Mouse (Mus musculus) cerebellum, postnatal 14 days (tissue): ENCODE results near the gene Ltb.

ENCODE experiments used
- DNase-seq, 2 experiments: peaks; one replicate each; pipeline ENCODE4 v3.0.0; 2021; ENCODE audit warnings: mixed read lengths in 2 of 2

The Ltb gene

GRCm38 (mm10) chr17:35194844-35195630 is 798 bp downstream of the Ltb start:
- DNase-seq = no peak

- peak; percentile 69 to 83 for DNase-seq
Observed at GRCm38 (mm10) chr17:35195631-35196320, 1.5 kb downstream of the Ltb start.

GRCm38 (mm10) chr17:35196321-35196641 is 2.0 kb downstream of the Ltb start:
- DNase-seq = no peak

DNA sequence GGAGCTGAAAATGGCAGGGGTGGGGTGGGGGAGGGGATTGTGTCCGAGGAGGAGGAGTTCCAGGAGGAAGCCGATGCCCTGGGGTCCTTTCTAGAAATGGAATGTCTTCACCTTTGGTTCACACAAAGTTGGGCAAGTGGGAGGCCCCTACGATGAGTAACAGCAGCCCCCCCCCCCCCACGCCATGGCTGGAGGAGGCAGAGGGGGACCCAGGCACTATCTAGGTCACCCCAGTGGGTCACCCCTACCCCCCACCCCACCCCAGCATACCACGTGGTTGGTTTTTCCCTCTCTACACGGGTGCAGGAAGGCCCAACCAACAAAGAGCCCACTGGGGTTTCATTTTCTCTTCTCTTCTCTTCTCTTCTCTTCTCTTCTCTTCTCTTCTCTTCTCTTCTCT is 2.9 kb downstream of the Ltb start:
- no peak for DNase-seq

DNA sequence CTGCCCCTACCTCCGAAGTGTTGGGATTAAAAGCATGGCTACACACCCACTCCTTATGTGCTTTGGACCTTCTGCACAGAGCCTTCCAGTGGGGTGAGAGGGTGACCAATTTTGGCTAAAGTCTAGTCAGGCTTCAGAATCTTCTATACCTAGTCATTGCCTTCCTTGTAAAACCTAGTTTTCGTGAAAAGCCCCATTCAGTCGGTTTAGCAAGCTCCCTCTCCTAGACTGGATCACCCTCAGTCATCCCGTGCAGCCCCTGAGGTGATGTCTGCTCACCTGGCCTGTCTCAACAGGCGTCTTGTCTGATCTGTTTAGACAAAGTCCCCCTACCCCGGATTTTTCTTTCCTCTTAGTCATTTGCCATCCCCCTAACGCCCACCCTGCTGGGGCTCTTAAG is 3.8 kb downstream of the Ltb start:
- no peak for DNase-seq

GRCm38 (mm10) chr17:35198946-35199345 is 4.7 kb downstream of the Ltb start:
- no peak for DNase-seq

GRCm38 (mm10) chr17:35200398-35200797 is 6.2 kb downstream of the Ltb start:
- no peak for DNase-seq

DNA sequence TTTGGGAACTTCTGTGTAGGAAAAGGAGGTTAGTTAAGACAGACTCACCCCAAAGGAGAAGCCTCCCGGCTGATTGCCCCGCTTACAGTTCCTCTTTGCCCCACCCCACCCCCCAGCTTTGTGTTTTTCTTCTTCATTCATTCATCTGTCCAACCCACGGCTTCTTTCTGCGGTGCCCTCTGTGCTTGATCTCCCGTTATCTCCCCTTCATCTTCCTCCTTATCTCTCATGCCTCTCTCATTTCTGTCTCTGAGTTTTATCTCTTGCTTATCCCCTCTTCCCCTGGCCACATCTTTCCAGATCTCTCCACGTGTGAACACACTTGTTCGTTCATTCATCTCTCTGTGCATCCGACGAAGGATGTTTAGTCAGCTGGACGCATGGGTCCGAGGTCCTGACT is 6.9 kb downstream of the Ltb start:
- DNase-seq = no peak

- no peak for DNase-seq
Observed at GRCm38 (mm10) chr17:35201787-35202186, 7.5 kb downstream of the Ltb start, which contains the start of gene Tnf. Tnf (minus strand) TSS chr17:35202007.

- DNase-seq = no peak
Observed at GRCm38 (mm10) chr17:35202442-35202841, 8.2 kb downstream of the Ltb start.

GRCm38 (mm10) chr17:35204494-35205379 is 10.5 kb downstream of the Ltb start, which contains the start of gene Lta:
Lta (minus strand) TSS chr17:35205351.
- DNase-seq = no peak

- DNase-seq = no peak
Observed at GRCm38 (mm10) chr17:35205380-35205769, 11.1 kb downstream of the Ltb start.

DNA sequence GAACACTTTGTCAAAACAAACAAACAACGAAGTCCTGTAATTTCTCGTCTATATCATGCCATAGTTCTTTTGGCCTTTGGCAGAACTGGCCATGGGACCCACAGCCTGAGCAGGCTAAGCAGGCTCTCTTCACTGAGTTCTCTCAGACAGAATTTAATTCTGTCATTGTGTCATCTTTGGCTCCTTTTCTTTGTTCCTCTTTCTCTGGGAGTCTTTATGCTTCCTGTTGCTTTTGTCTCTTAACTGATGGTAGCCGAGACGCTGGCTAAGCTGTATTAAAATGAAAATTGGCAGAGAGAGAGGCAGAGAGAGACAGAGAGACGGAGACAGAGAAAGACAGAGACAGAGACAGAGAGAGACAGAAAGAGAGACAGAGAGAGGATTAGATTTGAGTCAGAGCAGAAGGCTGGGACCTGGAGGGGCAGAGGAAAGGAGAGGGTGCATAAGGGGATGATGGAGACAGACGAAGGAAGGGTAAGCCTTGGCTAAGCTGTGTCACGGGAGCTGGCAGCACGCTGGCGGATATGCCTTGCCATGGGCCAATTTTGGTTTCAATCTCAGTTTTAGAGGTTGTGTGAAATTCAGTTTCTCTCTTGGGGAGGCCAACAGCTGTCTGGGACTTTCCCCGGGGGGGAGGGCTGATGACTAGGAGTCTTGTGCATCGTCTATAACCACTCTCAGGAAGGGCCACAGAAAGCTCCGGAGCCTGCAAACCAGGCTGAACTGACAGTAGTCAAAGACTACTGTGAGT is 15.7 kb downstream of the Ltb start:
- DNase-seq = no peak

- DNase-seq = no peak
Observed at GRCm38 (mm10) chr17:35210593-35210992, 16.4 kb downstream of the Ltb start.

DNA sequence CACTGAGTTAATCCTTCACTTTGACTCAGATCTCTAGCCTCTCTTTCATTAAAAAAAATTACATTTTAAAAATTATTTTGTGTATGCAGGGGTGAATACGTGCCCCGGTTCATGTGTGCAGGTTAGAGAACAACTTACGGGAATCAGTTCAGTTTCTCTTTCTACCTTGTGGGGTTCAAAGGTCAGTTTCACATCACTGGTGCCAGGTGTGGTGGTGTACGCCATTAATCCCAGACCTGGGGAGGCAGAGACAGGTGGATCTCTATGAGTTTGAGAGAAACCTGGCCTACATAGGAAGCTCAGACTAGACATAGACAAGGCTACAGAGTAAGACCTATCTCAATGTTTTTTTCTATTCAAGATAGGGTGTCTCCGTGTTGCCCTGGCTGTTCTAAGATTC is 18.8 kb downstream of the Ltb start:
- DNase-seq = no peak

GRCm38 (mm10) chr17:35218516-35219193 is 24.4 kb downstream of the Ltb start:
- DNase-seq = no peak

DNA sequence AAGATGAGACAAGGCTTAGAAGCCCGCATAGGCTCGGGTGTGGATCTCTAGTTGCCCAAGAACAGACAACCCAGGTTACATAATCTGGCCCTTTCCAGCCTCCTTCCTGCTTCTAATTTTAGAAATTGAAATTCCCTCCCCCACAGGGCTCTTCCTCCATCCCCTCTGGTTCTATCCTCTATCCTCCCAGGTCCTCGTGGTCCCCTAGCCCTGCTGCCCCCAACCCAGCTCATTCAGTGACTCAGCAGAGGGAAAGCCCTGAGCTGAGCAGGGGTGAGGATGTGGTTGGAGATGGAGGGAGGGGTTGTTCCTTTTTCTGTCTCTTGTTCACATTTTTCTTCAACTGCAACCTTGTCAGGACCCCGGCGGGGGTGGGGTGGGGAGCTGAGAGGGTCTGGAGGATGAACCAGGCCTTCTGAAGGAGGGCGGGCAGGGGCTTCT is 25.4 kb downstream of the Ltb start:
- DNase-seq = peak in 1 of 2 experiments; percentile 22

GRCm38 (mm10) chr17:35220156-35220952 is 26.1 kb downstream of the Ltb start, which contains the start of gene Gm16181:
Gm16181 (plus strand) TSS chr17:35220834.
- peak in 1 of 2 experiments; percentile 14 for DNase-seq

GRCm38 (mm10) chr17:35222299-35222698 is 28.1 kb downstream of the Ltb start:
- peak in 1 of 2 experiments; percentile 10 for DNase-seq

GRCm38 (mm10) chr17:35224641-35225040 is 30.4 kb downstream of the Ltb start:
- DNase-seq = no peak

DNA sequence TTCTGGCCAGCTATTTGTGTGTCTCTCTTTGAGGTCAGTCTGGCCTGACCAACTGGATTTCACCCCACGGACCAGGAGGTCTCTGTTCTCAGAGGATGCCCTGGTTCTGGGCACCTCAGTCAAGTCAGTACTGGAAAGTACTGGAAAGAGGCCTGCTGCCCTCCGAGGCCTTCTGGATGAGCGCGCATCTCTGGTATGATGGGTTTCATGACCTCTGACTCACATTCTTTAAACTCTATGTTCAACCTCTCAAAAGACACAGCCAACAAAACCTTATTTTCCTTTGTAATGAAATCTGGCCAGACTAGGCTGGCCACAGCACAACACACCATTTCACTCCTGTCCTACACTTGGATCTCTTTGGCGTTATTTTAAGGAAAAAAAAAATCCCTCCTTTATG is 31.2 kb downstream of the Ltb start:
- DNase-seq = no peak
